Comparison of ENCODE assay signal across 10 mouse cellular contexts in genomic region chr19:15649368-15649767, GRCm38 (mm10).
A peak's percentile ranks its signal among the peaks of the same experiment; 100 is the strongest.
DNase-seq lines count a peak whose midpoint lies in the region; ATAC-seq and TF ChIP-seq lines count a peak whose summit lies in the region.
"Had no signal": no experiment of that assay in that cellular context is flagged by ENCODE, and none has a peak within 500 bp of the region (broad histone marks: within the 10 kb centered on the region; RNA-seq: fewer than 3 reads in every experiment).

No protein-coding gene starts in this region.

- no peak overlapping the region for H3K4me2 ChIP-seq in intestine, embryonic 16.5 days (ENCODE audit: low read depth, low read length)
- H3K4me2 ChIP-seq: embryonic facial prominence, embryonic 12.5 days; stomach, embryonic 15.5 days had no signal

- no peaks in the 10 kb centered on the region for H3K4me1 ChIP-seq in heart, embryonic 10.5 days
- H3K4me1 ChIP-seq in spleen, adult 2 months (ENCODE audit: control insufficient read depth, insufficient read depth, insufficient read length) = no peaks in the 10 kb centered on the region
- no peaks in the 10 kb centered on the region for H3K4me1 ChIP-seq in intestine, embryonic 16.5 days (ENCODE audit: control insufficient read depth, insufficient read depth, low read length)
- H3K4me1 ChIP-seq: embryonic facial prominence, embryonic 12.5 days; stomach, embryonic 15.5 days had no signal

- H3K27ac ChIP-seq in heart, embryonic 10.5 days = no peak overlapping the region
- H3K27ac ChIP-seq in spleen, adult 2 months (ENCODE audit: insufficient read depth, low read length) = no peak overlapping the region
- H3K27ac ChIP-seq in intestine, embryonic 16.5 days (ENCODE audit: low read length) = no peak overlapping the region
- H3K27ac ChIP-seq: embryonic facial prominence, embryonic 12.5 days; stomach, embryonic 15.5 days had no signal

- H3K36me3 ChIP-seq in heart, embryonic 10.5 days = no peaks in the 10 kb centered on the region
- no peaks in the 10 kb centered on the region for H3K36me3 ChIP-seq in spleen, adult 2 months (ENCODE audit: control insufficient read depth, insufficient read depth, low read length)
- H3K36me3 ChIP-seq in intestine, embryonic 16.5 days (ENCODE audit: control insufficient read depth, insufficient read depth, low read length) = no peaks in the 10 kb centered on the region
- H3K36me3 ChIP-seq: embryonic facial prominence, embryonic 12.5 days; stomach, embryonic 15.5 days had no signal

- TF ChIP-seq POLR2A in spleen, adult 2 months (IDR thresholded peaks at IDR 0.05; ENCODE audit: low read depth, low read length) = no peak

- TF ChIP-seq CTCF in spleen, adult 2 months (IDR thresholded peaks at IDR 0.05; ENCODE audit: extremely low read depth, insufficient read depth, insufficient read length, insufficient replicate concordance) = peak; percentile 50; the same call in 1 of the 2 replicates

- peak; percentile 12 to 18 for DNase-seq in heart, adult 18-20 months
- DNase-seq in heart, embryonic 10.5 days (ENCODE audit: low spot score) = no peak
- DNase-seq in spleen, adult 2 months (ENCODE audit: low read depth in 1 of 2, low spot score in 2 of 2) = peak; percentile 5 to 29
- no peak for DNase-seq in spleen, adult 12 weeks (ENCODE audit: low spot score)
- peak; percentile 19 for DNase-seq in c-Kit-positive CD71-negative TER-119-negative erythroid progenitor cells, embryonic 14.5 days (ENCODE audit: low read depth)
- DNase-seq in retina, postnatal 7 days (ENCODE audit: low read depth, low spot score) = peak; percentile 11
- no peak for DNase-seq in urinary bladder, adult 18-20 months (ENCODE audit: low spot score in 2 of 2)

- WGBS in heart, embryonic 10.5 days = 20% methylated on average over 4 of the region's 4 CpGs
- 27% methylated on average over 4 of the region's 4 CpGs for WGBS in spleen, adult 2 months
- 15% methylated on average over 4 of the region's 4 CpGs for WGBS in intestine, embryonic 16.5 days

- no peaks in the 10 kb centered on the region for H3K9me3 ChIP-seq in heart, embryonic 10.5 days
- H3K9me3 ChIP-seq in intestine, embryonic 16.5 days (ENCODE audit: control insufficient read depth, low read length) = no peaks in the 10 kb centered on the region
- H3K9me3 ChIP-seq: embryonic facial prominence, embryonic 12.5 days; stomach, embryonic 15.5 days had no signal

- H3K9ac ChIP-seq in intestine, embryonic 16.5 days (ENCODE audit: low read depth, low read length) = no peak overlapping the region
- H3K9ac ChIP-seq: embryonic facial prominence, embryonic 12.5 days; stomach, embryonic 15.5 days had no signal

- no peak overlapping the region for H3K4me3 ChIP-seq in heart, embryonic 10.5 days
- H3K4me3 ChIP-seq in spleen, adult 2 months (ENCODE audit: extremely low read depth, insufficient read depth, insufficient read length) = no peak overlapping the region
- H3K4me3 ChIP-seq in intestine, embryonic 16.5 days (ENCODE audit: low read length) = no peak overlapping the region
- H3K4me3 ChIP-seq: embryonic facial prominence, embryonic 12.5 days; stomach, embryonic 15.5 days had no signal

- ATAC-seq in intestine, embryonic 16.5 days = peak; percentile 44; the same call in 1 of the 2 replicates

- H3K27me3 ChIP-seq in heart, embryonic 10.5 days (ENCODE audit: insufficient read depth, poor library complexity, severe bottlenecking) = no peaks in the 10 kb centered on the region; the same call in 1 of the 2 replicates
- H3K27me3 ChIP-seq in spleen, adult 2 months (ENCODE audit: control insufficient read depth, insufficient read depth, low read length) = no peaks in the 10 kb centered on the region
- H3K27me3 ChIP-seq in intestine, embryonic 16.5 days (replicated peaks; ENCODE audit: control insufficient read depth, insufficient read depth, low read length) = no peaks in the 10 kb centered on the region
- H3K27me3 ChIP-seq: stomach, embryonic 15.5 days had no signal

Comparison
In these comparisons a context has a peak if more than half of its experiments do, and no peak if none do; other contexts are left out.
1. DNase-seq: peak in heart, adult 18-20 months (2 of 2), spleen, adult 2 months (2 of 2), c-Kit-positive CD71-negative TER-119-negative erythroid progenitor cells, embryonic 14.5 days (single experiment) and retina, postnatal 7 days (single experiment); none in heart, embryonic 10.5 days (single experiment), spleen, adult 12 weeks (single experiment) and urinary bladder, adult 18-20 months (0 of 2).